Mouse (Mus musculus): Measurements from ENCODE around the gene Gm572.
A peak's percentile ranks its signal among the peaks of the same experiment; 100 is the strongest.

Gene Gm572

GRCm38 (mm10) chr4:148643291-148644156, at the start of gene Gm572:
Gm572 (plus strand) TSS chr4:148643317.
- DNase-seq (ENCODE audit: low read depth, low spot score) = no peak

- no peak for DNase-seq (ENCODE audit: low read depth, low spot score)
Observed at GRCm38 (mm10) chr4:148593996-148594395, 49.1 kb upstream of the Gm572 start.

GRCm38 (mm10) chr4:148595916-148596315, 47.2 kb upstream of the Gm572 start:
- DNase-seq (ENCODE audit: low read depth, low spot score) = no peak

GRCm38 (mm10) chr4:148596731-148597130, 46.4 kb upstream of the Gm572 start:
- no peak for DNase-seq (ENCODE audit: low read depth, low spot score)

- DNase-seq (ENCODE audit: low read depth, low spot score) = no peak
Observed at GRCm38 (mm10) chr4:148598826-148599225, 44.3 kb upstream of the Gm572 start.

- DNase-seq (ENCODE audit: low read depth, low spot score) = no peak
Observed at GRCm38 (mm10) chr4:148600316-148600715, 42.8 kb upstream of the Gm572 start.

- no peak for DNase-seq (ENCODE audit: low read depth, low spot score)
Observed at GRCm38 (mm10) chr4:148601871-148602270, 41.2 kb upstream of the Gm572 start.

GRCm38 (mm10) chr4:148602357-148603120, 40.6 kb upstream of the Gm572 start, which contains the start of gene Masp2:
Masp2 (plus strand) TSS chr4:148602554.
- DNase-seq (ENCODE audit: low read depth, low spot score) = no peak

GRCm38 (mm10) chr4:148603376-148604139, 39.6 kb upstream of the Gm572 start:
- DNase-seq (ENCODE audit: low read depth, low spot score) = peak; percentile 62

- peak; percentile 92 for DNase-seq (ENCODE audit: low read depth, low spot score)
Observed at GRCm38 (mm10) chr4:148604141-148604540, 39.0 kb upstream of the Gm572 start.

GRCm38 (mm10) chr4:148604541-148605165, 38.5 kb upstream of the Gm572 start:
- DNase-seq (ENCODE audit: low read depth, low spot score) = peak; percentile 65

- DNase-seq (ENCODE audit: low read depth, low spot score) = peak; percentile 85
Observed at GRCm38 (mm10) chr4:148607758-148608157, 35.4 kb upstream of the Gm572 start.

- DNase-seq (ENCODE audit: low read depth, low spot score) = no peak
Observed at GRCm38 (mm10) chr4:148609805-148610204, 33.3 kb upstream of the Gm572 start.

- DNase-seq (ENCODE audit: low read depth, low spot score) = no peak
Observed at GRCm38 (mm10) chr4:148610631-148611364, 32.3 kb upstream of the Gm572 start.

GRCm38 (mm10) chr4:148612557-148612956, 30.6 kb upstream of the Gm572 start:
- no peak for DNase-seq (ENCODE audit: low read depth, low spot score)

GRCm38 (mm10) chr4:148613738-148614137, 29.4 kb upstream of the Gm572 start:
- DNase-seq (ENCODE audit: low read depth, low spot score) = no peak

- no peak for DNase-seq (ENCODE audit: low read depth, low spot score)
Observed at GRCm38 (mm10) chr4:148619805-148620204, 23.3 kb upstream of the Gm572 start.

- no peak for DNase-seq (ENCODE audit: low read depth, low spot score)
Observed at GRCm38 (mm10) chr4:148620718-148621117, 22.4 kb upstream of the Gm572 start.

- no peak for DNase-seq (ENCODE audit: low read depth, low spot score)
Observed at GRCm38 (mm10) chr4:148622485-148622884, 20.6 kb upstream of the Gm572 start.

GRCm38 (mm10) chr4:148623609-148624008, 19.5 kb upstream of the Gm572 start:
- DNase-seq (ENCODE audit: low read depth, low spot score) = no peak

- no peak for DNase-seq (ENCODE audit: low read depth, low spot score)
Observed at GRCm38 (mm10) chr4:148625010-148625409, 18.1 kb upstream of the Gm572 start.

Data from brain, adult 2 months (tissue).